Mouse (Mus musculus) spleen, postnatal 0 days (tissue): ENCODE results near the gene Svep1. TPM values are rescaled to one million over a fixed set of nuclear protein-coding genes. Genes with fewer than 3 reads are reported as not detected.

ENCODE experiments used
- polyA plus RNA-seq: library from polyadenylated mRNA; unstranded; fragments of >200 nt; fragmentation: Nextera tagmentation; extraction: Ambion mirVana; gene quantifications from 2 replicates; pipeline ENCODE4 v1.2.1, GENCODE M21; 2015

Gene Svep1
- polyA plus RNA-seq: 4.0 and 5.1 TPM in 2 replicates

GRCm38 (mm10) chr4:58206115-58206945, at the start of gene Svep1:
TSS of gene Svep1 (minus strand) at chr4:58206859.

GRCm38 (mm10) chr4:58009024-58009423, 197.6 kb downstream of the Svep1 start, which contains the start of gene Txndc8:
TSS of gene Txndc8 (minus strand) at chr4:58009124.

Other genes with a start within 250 kb of the Svep1 start
- gene Txndc8, start 197.7 kb downstream of the Svep1 start, polyA plus RNA-seq: not detected in 2 replicates
- gene Musk, start 79.1 kb upstream of the Svep1 start, polyA plus RNA-seq: 0.04 and 0.08 TPM in 2 replicates